Mouse (Mus musculus): ENCODE measurements around the gene Dhx58. TPM values are rescaled to one million over a fixed set of nuclear protein-coding genes. Genes with fewer than 3 reads are reported as not detected.

Gene Dhx58
- polyA plus RNA-seq, 1 experiment from 2014 or later: 3.9 TPM

- Histone ChIP-seq H3K4me2 (ENCODE audit: low read depth, low read length) (no peak overlapping the region), H3K9ac (replicated peaks) (no peak overlapping the region), H3K9me3 (ENCODE audit: low read length) (no peaks in the 10 kb centered on the region), H3K4me1 (ENCODE audit: insufficient read depth) (no peaks in the 10 kb centered on the region), H3K27ac (ENCODE audit: low read depth) (no peak overlapping the region), H3K36me3 (replicated peaks; ENCODE audit: insufficient read depth, low read length) (no peaks in the 10 kb centered on the region), H3K4me3 (ENCODE audit: low read depth, low read length) (no peak overlapping the region), H3K27me3 (ENCODE audit: insufficient read depth, low read length) (peaks cover 18% of the 10 kb centered on the region; the same call in 1 of the 2 replicates)
- TF ChIP-seq CTCF (IDR thresholded peaks at IDR 0.05; ENCODE audit: low read depth): no peak
- no peak for TF ChIP-seq EP300 (IDR thresholded peaks at IDR 0.05; ENCODE audit: low read depth)
- no peak for DNase-seq
- WGBS (ENCODE audit: insufficient replicate concordance): 11% methylated on average over 8 of the region's 8 CpGs
- no peak for ATAC-seq
These were observed 52.9 kb downstream of the Dhx58 start for GRCm38 (mm10) chr11:100651205-100651604.

GRCm38 (mm10) chr11:100648405-100648804, 55.7 kb downstream of the Dhx58 start:
- Histone ChIP-seq H3K9ac (replicated peaks) (no peak overlapping the region), H3K27ac (ENCODE audit: low read depth) (no peak overlapping the region), H3K4me3 (ENCODE audit: low read depth, low read length) (no peak overlapping the region), H3K4me1 (ENCODE audit: insufficient read depth) (no peaks in the 10 kb centered on the region), H3K9me3 (ENCODE audit: low read length) (no peaks in the 10 kb centered on the region), H3K4me2 (ENCODE audit: low read depth, low read length) (no peak overlapping the region), H3K27me3 (ENCODE audit: insufficient read depth, low read length) (peaks cover 18% of the 10 kb centered on the region; the same call in 1 of the 2 replicates), H3K36me3 (replicated peaks; ENCODE audit: insufficient read depth, low read length) (no peaks in the 10 kb centered on the region)
- TF ChIP-seq EP300 (IDR thresholded peaks at IDR 0.05; ENCODE audit: low read depth) (no peak), CTCF (IDR thresholded peaks at IDR 0.05; ENCODE audit: low read depth) (no peak)
- DNase-seq (no peak), ATAC-seq (no peak)
- 80% methylated on average over 8 of the region's 8 CpGs for WGBS (ENCODE audit: insufficient replicate concordance)

- ATAC-seq: no peak
- Histone ChIP-seq H3K9me3 (ENCODE audit: low read length) (no peaks in the 10 kb centered on the region), H3K36me3 (replicated peaks; ENCODE audit: insufficient read depth, low read length) (no peaks in the 10 kb centered on the region), H3K9ac (replicated peaks) (no peak overlapping the region), H3K4me2 (ENCODE audit: low read depth, low read length) (no peak overlapping the region), H3K27me3 (ENCODE audit: insufficient read depth, low read length) (peaks cover 13% of the 10 kb centered on the region; the same call in 1 of the 2 replicates), H3K27ac (ENCODE audit: low read depth) (no peak overlapping the region), H3K4me3 (ENCODE audit: low read depth, low read length) (no peak overlapping the region), H3K4me1 (ENCODE audit: insufficient read depth) (no peaks in the 10 kb centered on the region)
- peak; percentile 76 for DNase-seq
- WGBS (ENCODE audit: insufficient replicate concordance): 8% methylated on average over 1 of the region's 1 CpGs
- TF ChIP-seq EP300 (IDR thresholded peaks at IDR 0.05; ENCODE audit: low read depth) (no peak), CTCF (IDR thresholded peaks at IDR 0.05; ENCODE audit: low read depth) (peak; percentile 79)
These were observed 57.8 kb downstream of the Dhx58 start for GRCm38 (mm10) chr11:100646265-100646664.

Other genes starting within 250 kb of the Dhx58 start
- gene Klhl11, start 231.5 kb downstream of the Dhx58 start, polyA plus RNA-seq (2015; fragmentation: Nextera tagmentation; extraction: Ambion mirVana): 0.88 and 1.3 TPM in 2 replicates
- 24.4 and 29.8 TPM in 2 replicates for gene Acly, start 176.3 kb downstream of the Dhx58 start, polyA plus RNA-seq (2015; fragmentation: Nextera tagmentation; extraction: Ambion mirVana)
- 0.11 and 0.22 TPM in 2 replicates for gene Ttc25, start 158.7 kb downstream of the Dhx58 start, polyA plus RNA-seq (2015; fragmentation: Nextera tagmentation; extraction: Ambion mirVana)
- gene Cnp, start 129.4 kb downstream of the Dhx58 start, polyA plus RNA-seq (2015; fragmentation: Nextera tagmentation; extraction: Ambion mirVana): 20.2 and 21.9 TPM in 2 replicates
- gene Nkiras2, start 85.0 kb downstream of the Dhx58 start, polyA plus RNA-seq (2015; fragmentation: Nextera tagmentation; extraction: Ambion mirVana): 18.3 and 19.2 TPM in 2 replicates
- gene Dnajc7, start 84.1 kb downstream of the Dhx58 start, polyA plus RNA-seq (2015; fragmentation: Nextera tagmentation; extraction: Ambion mirVana): 45.1 and 49.1 TPM in 2 replicates
- not detected in 2 replicates for gene Zfp385c, start 11.8 kb downstream of the Dhx58 start, polyA plus RNA-seq (2015; fragmentation: Nextera tagmentation; extraction: Ambion mirVana)
- gene Kat2a, start 8.2 kb upstream of the Dhx58 start, polyA plus RNA-seq (2015; fragmentation: Nextera tagmentation; extraction: Ambion mirVana): 8.5 and 9.2 TPM in 2 replicates
- 0.35 and 0.40 TPM in 2 replicates for gene Hspb9, start 9.6 kb upstream of the Dhx58 start, polyA plus RNA-seq (2015; fragmentation: Nextera tagmentation; extraction: Ambion mirVana)
- 16.6 and 17.0 TPM in 2 replicates for gene Rab5c, start 33.9 kb upstream of the Dhx58 start, polyA plus RNA-seq (2015; fragmentation: Nextera tagmentation; extraction: Ambion mirVana)
- gene Kcnh4, start 55.7 kb upstream of the Dhx58 start, polyA plus RNA-seq (2015; fragmentation: Nextera tagmentation; extraction: Ambion mirVana): not detected in 2 replicates
- not detected in 2 replicates for gene Hcrt, start 58.7 kb upstream of the Dhx58 start, polyA plus RNA-seq (2015; fragmentation: Nextera tagmentation; extraction: Ambion mirVana)
- gene Ghdc, start 66.7 kb upstream of the Dhx58 start, polyA plus RNA-seq (2015; fragmentation: Nextera tagmentation; extraction: Ambion mirVana): 1.6 and 1.9 TPM in 2 replicates
- 15.4 and 16.4 TPM in 2 replicates for gene Stat5b, start 146.5 kb upstream of the Dhx58 start, polyA plus RNA-seq (2015; fragmentation: Nextera tagmentation; extraction: Ambion mirVana)
- gene Stat5a, start 155.1 kb upstream of the Dhx58 start, polyA plus RNA-seq (2015; fragmentation: Nextera tagmentation; extraction: Ambion mirVana): 4.7 and 6.0 TPM in 2 replicates
- gene Stat3, start 235.3 kb upstream of the Dhx58 start, polyA plus RNA-seq (2015; fragmentation: Nextera tagmentation; extraction: Ambion mirVana): 44.9 and 53.7 TPM in 2 replicates

All from liver, postnatal 0 days (tissue).